Mouse (Mus musculus): ENCODE results near the gene Tmem44.

Tmem44 gene

DNA sequence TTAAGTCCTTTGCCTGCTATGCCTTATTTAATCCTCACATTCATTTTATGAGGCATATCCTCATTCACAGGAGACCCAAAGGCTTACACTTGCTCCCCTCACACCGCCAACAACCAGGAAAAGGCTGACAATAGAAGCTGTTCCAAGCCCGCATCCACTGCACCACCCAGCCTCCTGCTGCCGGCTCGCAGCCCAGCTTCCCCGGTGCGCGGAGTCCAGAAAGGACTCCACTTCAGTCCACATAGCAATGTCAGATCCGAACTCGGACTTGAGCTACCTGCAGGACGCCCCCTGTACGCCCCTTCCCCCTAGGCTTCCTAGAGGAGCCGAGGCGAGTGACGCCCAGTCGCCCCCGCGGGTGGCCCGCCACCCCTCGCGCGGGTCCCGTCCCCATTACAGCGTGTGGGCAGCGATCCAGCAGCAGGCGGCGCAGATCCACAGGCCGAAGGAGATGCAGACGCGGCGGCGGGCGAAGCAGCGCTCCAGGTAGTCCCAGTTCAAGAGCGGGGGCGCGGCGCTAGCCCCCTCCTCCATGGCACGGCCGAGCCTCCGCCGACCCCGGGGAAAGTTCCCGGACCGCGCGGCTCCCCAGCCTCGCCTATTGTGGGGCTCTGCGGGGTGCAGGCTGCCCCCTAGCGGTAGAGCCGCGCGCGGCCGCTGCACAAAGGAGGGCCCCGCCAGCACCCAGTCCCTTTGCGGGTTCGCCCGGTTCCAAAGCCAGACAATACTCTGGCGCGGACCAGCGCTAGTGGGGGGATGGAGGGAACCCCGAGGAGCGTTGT is 485 bp downstream of the Tmem44 start:
- peak; percentile 81 for DNase-seq

DNA sequence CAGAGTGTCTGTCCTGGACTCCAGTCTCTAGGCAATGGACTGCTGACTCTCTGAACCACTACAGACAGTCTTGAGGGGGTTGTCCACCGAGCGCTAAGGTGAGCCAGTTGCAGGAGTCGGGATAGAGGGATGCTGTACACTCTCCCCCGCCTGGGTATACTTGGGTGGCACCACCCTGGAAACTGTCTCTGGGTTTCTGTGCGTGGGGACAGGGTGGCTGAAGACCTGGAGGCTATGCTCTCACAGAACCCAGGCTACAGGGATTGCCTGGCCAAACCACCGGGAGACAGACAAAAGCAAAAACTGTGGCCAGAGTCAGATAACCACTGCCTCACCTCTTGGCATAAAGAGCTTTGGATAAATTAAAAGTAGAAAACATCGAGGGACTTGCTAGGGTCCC is 1.1 kb downstream of the Tmem44 start:
- no peak for DNase-seq

DNA sequence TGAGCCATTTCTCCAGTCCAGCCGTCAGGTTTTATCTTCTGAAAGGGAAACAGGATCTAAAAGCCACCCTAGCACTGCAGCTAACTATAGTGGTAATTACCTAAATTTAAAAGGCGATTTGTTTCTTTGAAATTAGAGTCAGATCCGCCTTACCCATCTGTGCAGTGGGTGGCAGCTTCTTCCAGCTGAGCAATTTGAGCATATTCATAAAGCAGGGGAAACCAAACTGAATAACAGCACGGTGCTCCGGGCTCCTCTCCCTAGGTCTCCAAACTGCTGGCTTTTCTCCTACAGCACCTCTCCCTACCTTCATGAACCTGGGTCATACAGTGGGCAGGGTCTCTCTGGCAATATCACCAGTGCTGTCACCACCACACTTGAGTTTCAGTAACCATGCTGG is 2.4 kb downstream of the Tmem44 start:
- DNase-seq = no peak

DNA sequence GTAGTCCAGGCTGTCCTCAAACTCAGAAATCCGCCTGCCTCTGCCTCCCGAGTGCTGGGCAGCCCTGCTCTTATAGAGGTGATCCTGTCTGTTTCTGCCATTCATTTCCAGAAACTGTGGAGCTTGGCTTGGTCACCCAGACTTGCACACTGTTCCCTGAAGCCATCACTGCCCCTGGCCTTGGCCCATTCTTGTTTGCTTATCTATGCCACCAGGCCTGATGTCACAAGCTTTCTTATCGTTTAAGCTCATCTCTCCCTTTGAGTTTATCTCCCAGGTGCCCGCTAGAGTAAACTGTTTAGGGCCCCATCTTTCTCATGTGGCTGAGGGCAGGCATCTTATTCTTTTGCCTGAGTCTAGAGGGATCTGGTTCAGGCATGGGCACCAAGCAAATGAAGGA is 5.9 kb downstream of the Tmem44 start:
- no peak for DNase-seq

DNA sequence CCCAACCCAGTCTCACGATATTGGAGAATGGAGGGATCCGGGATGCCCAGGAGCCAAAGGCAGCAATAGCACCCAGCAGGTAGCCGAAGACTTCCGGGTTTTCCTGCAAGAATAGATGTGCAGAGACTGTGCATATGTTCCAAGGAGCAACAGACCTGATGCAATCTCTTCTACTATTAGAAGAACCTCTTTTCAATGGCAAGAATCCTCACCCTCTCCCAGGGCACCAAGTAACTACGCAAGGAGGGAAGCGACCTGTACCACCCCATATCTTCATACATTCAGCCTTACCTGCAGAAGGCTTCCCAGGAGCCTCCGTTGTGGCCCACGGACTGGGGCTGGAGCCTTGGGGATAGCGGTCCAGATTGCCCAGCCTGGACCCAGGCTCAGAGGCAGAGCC is 7.3 kb downstream of the Tmem44 start:
- no peak for DNase-seq

DNA sequence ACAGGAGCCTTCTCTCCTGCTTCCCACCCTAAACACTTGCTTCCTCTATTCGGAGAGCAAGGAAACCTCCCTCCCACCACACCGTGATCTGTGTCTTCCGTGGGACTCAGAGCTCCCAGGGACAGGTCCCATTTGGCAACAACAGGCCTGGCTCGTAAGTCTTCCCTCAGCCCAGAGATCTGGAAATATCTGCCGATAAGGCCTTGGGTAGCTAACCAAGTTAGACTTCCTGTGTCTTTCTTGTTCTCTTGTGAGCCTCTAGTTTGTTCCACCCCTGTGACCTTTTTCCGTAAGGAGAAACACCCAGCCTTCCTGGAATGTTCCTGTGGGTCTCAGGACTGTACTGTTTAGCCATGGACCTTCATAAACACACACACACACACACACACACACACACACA is 7.8 kb downstream of the Tmem44 start:
- DNase-seq = no peak

DNA sequence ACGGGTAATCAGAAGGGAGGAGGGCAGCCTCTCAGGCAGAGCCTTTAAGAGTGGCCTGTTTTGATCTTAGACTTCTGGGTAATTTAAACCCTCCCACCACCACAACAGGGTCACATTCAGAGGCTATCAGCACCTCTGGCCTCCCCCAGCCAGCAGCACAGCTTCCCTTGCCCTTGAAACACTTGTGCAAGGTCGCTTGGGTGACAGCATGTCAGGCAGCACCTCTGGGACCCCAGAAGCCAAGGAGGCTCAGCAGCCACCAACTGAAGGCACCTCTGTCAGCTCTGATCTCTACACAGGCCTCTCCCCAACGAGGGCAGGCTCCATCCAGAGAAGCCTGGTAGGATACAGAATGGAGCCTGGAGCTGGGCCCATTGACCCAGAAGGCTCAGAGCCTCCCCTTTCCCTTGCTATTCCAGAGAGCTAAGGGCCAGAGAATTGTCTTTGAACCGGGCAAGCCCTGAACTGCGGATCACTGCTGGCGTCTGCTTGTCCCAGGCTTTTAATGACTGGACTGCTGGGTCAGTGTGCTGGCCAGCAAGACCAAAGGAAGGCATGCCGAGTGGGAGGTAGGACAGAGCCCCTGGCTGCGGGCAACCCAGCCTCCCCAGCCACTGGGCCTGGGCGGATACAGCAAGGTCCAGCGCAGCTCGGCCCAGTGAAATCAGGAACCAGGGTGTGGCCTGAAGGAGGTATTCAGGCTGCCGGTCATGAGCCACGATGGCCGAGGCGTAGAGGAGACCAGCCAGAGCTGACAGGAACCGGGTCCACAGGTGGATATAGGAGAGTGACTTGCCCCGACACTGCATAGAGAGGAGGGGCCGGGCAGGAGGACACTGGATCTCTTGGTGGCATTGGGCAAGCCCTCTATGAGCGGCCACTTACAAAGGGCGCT is 10.3 kb downstream of the Tmem44 start:
- DNase-seq = no peak

DNA sequence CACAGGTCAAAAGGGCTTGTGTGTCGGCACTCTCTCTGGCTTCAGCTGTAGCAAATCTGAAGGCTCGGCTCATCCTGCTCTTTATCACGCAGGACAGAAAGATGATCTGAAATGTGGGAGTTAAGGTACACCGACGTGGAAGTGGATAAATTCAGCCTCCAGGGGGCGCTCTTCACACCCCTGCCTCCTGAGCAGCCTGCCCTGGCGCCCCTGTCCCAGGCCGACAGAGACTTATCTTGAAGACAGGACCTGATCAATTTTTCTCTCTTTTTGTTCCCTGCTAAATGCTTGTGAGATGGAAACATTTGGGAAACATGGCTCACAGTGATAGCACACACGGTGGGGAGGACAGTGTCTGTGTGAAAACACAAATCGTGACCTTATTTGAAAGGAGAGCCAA is 11.2 kb downstream of the Tmem44 start:
- DNase-seq = peak; percentile 69

DNA sequence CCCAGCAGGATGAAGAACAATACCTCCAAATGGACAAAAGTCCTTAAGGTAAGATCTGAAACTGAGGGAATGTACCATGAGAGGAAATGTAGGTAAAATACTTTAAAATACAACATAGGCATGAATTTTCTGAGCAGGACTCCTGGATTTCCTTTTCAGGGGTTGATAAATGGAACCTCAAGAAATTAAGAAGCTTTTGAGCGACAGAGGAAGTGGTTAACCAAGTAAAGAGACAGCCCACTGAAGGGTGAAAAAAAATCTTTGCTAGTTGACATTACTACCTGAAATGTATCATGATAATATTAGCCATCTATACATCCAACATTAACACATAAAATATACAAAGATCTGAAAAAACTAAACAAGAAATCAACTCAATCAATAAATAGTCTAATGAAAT is 15.6 kb downstream of the Tmem44 start:
- no peak for DNase-seq

DNA sequence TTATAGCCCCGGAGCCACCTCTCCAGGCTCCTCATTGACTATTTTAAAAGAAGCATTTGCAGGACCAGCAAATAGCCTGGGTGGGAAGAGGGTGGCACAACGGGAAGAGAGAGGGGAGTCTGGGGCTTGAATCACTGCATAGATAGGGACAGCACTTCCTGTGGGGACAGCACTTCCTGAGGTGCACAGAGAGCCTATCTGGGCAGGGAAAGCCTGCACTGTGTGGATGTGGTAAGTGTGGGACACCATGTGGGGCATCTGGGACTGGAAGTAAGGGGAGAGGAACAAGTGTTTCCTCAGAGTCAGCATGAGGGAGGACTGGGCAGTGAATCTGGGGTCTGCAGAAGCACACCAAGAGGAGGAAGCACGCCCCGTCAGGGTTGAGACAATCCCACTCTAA is 17.1 kb downstream of the Tmem44 start:
- no peak for DNase-seq

DNA sequence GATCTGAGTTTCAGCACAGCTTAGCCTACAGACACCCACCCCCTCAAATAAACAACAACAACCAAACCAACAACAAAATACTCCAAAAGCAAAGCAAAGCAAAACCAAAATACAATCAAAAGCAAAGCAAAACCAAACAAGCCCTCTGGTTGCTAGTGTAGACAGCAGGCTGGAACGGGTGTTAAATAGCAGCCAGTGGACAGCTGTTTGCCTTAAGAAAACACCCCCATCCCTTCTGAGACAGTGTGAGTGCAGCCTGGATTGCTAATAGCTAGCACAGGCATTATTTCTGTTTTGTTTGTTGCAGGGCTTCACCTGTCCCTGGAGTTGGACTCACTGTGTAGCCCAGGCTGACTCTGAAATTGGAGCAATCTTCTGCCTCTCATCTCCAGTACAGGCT is 17.7 kb downstream of the Tmem44 start:
- DNase-seq = no peak

DNA sequence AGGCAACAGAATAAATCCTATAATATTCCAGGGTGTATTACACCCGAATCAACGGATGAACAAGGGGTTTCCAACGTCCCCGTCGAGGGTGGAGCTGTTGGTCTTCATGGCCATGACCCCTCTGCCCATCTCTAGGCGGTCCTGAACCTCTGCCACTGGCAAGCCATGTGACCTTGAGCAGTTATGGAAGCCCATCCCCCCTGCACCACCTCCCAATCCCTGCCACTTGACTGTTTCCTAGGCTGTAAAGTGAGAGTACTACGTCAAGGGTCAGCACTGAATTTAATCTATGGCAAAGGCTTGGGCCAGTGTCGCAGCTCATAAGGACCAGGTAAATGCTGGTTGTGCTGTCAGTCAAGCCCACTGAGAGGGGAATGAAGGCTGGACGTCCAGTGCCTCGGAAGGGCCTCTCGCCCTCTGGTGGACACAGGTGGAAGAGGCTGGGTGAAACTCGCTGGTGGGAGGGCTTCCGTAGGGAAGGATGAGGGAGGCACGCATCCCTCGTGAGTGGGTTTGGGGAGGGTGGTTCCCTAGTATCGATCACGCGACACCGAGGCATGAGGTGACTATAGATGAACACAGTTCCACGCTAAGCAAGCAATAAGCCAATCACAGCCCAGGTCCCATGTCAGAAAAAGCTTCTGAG is 18.8 kb downstream of the Tmem44 start:
- DNase-seq = peak; percentile 52

DNA sequence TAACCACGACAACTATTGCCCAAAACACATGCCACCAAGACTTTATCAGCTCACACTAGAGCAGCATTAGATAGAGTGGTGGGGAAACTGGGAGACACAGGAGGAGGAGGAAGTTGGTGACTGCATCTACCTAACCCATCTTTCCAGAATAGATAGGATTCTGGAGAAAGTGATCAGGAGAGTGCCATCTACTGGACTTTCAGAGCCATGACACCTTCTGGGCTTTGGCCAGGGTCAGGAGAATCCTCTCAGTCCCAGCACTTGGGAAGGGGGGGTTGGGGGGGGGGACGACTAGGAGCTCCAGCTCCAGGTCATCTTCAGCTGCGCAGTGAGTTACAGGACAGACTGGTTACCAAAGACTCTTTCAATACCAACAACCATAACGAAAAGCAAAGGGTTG is 19.8 kb downstream of the Tmem44 start:
- DNase-seq = no peak

DNA sequence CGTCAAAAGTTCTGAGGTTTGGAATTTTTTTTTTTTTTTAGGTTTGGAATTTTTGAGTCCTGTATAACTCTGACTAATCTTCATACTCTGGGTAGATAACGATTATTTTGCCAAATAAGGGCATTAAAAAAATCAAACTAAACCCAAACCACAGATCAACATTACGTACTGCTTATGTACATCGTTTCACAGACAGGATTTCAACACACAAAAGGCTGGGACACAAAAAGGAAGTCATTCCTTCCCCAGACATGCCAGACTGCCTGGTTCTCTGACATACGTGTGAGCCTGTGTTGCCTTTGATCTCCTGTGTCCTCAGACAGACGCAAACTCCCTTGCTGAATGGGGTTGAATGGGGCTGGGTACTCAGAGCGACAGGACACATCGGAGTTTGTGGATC is 22.3 kb downstream of the Tmem44 start:
- no peak for DNase-seq

DNA sequence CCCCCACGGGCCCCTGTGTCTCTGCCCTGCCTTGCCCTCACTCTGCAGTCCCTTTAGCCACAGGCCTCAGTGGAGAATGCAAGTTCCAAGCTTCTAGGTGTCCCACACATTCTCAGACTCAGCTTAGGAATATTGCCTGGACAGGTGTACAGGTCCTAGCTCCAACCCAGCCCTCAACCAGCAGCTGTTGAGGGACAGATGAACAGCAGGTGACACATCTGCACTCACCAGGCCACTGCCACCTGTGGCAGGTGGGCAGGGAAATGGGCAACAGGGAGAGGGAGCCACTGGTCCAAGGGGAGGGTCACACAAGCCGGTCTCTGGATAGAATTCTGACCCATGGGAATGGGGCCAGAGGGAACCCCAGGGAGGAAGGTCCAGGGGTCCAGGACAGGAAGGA is 22.8 kb downstream of the Tmem44 start:
- no peak for DNase-seq

DNA sequence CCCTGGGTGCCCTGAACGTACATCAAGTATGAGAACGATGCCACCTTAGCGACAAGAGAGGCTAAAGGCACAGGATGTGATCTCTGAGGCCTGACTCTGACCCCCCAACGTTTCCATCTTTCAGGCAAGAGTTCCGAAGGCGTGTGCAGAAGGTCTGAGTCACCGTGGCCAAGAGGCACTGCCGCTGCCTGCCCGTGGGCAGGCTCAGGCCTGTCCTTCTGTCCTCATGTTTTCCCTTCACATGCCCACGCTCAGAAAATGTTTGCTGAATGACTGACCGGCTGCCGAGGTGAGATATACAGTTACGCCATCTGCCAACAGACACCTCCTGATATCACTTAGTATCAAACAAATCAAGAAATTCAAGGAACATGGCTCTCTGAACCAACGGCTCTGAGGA is 24.9 kb downstream of the Tmem44 start:
- no peak for DNase-seq

DNA sequence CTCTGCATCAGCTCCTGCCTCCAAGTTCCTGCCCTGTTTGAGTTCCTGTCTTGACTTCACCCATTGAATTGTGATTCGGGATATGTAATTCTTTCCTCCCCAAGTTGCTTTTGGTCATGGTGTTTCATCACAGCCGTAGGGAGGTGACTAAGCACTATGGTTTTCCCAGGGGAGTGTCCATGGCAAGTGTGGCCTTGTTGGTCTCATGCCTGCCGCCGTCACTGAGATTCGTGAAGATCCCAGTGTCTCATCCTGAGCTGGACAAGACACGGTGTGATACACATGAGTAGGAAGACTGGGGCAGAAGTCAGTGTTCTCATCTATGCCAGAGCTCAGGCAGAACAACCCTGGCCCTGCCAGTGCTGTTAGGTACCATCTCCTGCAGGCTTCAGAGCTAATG is 26.2 kb downstream of the Tmem44 start:
- no peak for DNase-seq

DNA sequence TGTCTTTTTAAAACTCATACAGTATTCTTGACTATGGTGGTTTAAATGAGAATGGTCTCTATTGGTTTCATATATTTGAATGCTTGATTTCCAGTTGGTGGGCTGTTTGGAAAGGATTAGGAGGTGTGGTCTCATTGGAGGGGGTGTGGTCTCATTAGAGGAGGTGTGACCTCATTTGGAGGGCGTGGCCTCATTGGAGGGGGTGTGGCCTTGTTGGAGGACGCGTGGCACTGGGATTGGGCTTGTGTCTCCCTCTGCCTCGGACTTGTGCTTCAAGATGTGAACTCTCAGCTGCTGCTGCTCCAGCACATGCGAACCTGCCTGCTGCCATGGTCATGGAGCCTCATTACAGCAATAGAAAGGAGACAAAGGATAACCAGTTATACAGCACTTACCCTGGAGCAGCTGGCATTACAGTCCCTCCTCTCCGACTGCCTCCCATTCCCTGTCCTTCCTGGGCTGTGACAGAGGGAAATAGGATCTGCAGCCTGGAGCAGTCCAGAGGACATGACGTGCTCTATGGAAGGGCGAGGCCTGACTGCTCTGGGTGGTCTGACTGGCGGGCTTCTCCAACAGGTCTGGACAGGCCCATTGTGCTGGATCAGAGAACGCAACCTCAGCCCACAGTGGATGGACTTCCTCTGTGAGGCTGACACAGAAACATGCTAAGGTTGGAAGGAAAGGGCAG is 28.2 kb downstream of the Tmem44 start:
- DNase-seq = no peak

DNA sequence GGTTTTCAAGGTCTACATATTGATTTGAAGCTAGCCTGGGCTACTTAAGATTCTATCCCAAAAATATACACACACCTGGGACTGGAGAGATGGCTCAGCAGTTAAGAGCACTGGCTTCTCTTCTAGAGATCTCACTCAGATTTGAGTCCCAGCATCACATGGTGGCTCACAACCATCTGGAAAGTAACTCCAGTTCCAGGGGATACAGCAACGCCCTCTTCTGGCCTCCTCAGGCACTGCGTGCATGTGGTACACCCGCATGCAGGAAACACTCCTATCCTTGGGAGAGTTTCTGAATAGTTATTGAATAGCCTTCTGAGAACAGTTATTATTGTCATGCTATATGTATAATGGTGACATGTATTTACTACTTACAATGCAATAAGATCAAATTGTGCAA is 29.5 kb downstream of the Tmem44 start:
- DNase-seq = peak; percentile 43

DNA sequence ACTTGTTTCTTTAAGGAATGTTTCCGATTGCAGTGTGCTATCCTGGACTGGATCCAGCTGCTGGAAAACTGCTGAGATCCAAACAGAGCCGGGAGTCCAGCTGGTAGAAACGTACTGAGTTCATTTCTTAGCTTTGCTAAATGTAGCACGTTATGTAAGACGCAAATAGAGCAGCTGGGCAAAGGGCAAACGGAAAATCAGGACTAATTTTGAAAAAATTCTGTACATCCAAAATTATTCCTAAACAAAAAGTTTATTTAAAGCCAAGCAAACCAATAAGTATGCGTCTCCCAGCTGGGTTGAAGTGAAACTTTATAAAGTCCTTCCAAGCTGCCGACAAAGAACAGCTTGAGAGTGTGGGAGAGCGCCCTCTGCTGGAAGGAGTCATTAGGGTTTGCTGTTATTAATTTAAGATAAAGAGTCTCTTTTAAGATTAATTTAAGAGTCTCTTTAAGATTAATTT is 30.2 kb downstream of the Tmem44 start:
- peak; percentile 77 for DNase-seq

DNA sequence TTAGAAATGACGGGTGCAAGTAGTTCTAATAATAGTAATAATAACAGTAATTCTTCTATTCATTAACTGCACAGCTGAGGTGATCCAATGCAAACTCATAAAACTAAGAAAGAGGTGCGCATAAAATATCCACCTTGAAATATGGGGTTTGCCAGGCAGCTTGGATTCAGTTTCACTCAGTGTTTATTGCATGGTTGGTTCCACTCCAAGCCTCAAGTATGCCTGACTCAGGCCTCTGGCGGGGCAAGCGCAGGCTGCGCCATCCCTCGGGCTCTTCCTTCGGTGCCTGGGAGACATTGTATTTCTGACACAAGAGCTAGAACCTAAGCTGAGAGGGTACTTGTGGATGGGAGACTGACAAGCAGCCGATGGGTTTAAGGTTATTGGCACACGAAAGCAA is 32.0 kb downstream of the Tmem44 start:
- DNase-seq = no peak

DNA sequence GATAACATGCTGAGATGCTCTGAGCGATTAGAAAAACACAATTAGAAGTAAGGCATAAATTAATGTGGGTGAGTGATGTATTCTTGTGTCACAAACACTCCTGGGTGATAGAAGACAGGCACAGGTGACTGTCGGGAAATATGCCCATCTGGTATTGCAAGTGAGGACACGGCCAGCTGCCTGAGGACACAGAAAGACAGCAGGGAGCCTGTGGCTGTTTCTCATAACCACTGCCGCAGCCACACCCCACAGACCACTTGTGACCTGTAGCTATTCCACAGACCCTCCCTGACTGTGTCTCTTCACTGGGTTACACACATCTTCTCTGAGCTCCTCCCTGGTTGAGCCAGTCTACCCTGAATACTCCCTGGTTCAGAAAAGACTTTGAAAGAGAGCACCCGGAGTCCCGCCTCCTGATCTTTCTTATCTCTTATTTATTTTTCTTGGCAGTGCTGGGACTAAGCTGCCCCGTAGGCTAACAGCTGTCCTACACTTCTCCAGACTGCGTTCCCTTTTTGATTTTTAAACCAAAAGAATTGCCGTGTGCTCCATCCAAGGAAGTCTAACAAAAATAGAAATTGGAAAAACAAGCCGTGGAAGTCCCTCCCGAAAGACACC is 32.9 kb downstream of the Tmem44 start:
- no peak for DNase-seq

DNA sequence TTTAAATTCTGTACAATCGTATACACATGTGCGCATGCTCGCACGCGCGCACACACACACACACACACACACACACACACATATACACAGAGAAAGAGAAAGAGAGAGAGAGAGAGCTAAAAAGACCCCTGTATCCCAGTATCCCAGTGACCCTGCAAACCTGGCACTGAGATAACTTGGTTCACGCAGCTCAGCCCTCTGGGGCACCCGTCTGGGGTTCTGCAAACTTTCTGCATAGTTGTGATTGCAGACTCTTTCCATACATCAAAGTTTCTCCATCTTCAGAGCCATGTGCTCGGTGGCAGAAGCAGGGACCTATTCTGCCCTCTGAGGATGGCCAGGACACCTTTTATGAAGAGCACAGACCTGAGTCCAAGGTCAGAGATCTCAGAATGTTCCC is 33.6 kb downstream of the Tmem44 start:
- DNase-seq = no peak
